Mouse (Mus musculus) v-Abl transformed pro-B cells (cell line): ENCODE results near the gene Tysnd1.

Experiments used
- in situ Hi-C, 2 experiments: fragments of 400-800 bp; cut with MboI; formaldehyde crosslinking; loops; one replicate each; pipeline ENCODE4 v1.15.1; 2025; ENCODE audit not compliant: unreplicated experiment in 2 of 2

Tysnd1 gene

DNA sequence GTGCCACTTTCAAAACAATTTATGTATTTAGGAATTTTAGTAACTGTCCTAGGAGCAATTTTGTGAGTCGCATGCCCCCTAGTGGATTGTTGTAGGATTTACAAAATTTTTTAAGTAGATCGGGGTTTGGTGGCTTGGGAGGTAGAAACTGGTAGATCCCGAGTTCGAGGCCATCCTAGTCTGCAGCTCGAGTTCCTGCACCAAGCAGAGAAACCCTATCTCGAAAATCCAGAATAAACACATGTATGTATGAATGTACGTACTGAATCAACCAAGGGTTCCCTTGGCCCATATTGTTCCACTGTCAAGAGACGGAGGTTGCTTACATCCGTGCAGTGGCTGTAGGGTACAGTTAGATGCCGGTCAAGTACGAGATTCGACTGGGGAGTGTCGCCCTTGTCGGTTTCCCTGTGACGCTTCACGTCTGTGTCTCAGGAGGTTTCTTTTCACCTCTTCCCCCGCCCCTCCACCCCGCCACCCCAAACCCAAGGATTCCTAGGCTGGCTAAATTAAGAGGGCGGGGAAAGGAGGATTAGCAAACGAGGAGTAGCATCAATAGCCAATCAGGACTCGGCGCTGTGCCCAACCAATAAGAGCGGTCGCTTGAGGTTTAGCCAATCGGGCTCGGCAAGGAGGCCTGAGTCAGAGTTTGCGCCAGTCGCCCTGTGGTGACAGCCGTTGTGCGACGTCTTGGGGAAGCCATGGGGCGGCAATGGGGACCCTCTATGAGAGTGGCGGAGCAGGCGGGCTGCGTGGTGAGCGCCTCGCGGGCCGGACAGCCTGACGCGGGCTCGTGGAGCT is at the start of gene Tysnd1:
Gene Tysnd1 (plus strand): TSS at position 645 of the 801 bp plus-strand sequence.
- in situ Hi-C loops: loop anchor here (25.0 kb wide), 3 partner anchors 767 to 1808 kb away; partner anchors contain the start of gene Dnajb12 (in 1 of the 2)

DNA sequence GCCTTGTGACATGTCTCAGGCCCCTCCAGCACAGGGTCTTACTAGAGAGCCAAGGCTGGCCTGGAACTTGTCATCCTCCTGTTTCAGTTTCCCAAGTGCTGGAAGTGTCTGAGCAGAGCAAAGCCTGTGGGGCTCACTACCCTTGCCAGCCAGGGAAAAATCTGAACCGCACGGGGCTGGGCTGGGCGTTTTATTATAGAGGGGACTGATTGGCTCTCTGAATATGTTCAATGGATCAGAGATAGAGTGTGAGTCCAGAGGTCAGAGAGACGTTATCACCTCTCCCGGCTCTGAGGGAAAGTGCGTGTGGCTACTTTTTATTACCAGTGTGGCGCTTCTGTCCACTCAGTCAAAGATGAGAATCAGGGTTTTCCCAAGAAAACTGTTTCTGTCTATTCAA is 48.8 kb upstream of the Tysnd1 start:
- in situ Hi-C loops: no loop called here

DNA sequence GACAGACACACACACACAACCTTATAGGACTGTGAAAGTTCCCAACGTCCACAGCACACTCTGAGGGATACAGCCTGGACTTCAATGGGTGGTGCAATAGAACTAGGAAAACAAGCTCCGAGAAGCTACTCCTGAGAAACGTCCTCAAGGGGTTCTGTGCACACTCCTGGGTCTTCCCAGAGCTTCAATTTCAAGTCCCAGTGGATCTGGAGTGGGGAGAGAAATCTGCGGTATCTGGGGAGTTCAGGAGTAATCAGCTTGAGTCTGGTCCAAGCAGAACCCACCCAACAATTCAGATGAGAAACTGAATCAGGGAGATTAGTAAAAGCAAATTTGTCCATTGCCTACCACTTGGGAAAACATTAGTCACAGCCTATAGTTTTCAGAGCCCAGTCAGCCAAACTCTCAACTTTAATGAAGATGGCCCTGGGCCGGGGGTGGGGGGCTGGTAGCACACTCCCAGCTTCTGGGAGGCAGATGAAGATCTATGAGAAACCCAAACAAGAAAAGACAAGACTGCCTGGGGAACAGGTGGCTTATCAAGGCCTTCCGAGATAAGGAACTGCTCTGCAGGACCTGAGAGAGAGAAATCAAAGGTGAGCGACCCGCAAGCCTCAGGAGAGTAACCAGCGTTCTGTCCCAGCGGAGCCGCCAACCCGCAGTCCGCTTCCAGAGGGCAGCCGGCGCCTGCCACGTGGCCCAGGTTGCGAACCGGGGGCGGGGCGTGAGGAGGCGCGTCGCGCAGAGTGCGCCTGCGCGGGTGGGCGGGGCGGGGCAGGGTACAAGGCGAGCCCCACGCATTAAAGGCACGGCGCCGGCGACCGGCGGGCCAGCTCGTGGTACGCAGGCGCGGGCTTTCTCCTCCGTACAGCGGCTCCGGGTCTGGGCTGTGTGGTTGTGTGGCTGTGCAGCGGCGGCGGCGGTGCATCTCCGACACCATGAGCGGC is 47.3 kb upstream of the Tysnd1 start, which contains the start of gene Ppa1:
Gene Ppa1 (plus strand): TSS at position 763 of the 947 bp plus-strand sequence.
- in situ Hi-C loops: no loop called here

DNA sequence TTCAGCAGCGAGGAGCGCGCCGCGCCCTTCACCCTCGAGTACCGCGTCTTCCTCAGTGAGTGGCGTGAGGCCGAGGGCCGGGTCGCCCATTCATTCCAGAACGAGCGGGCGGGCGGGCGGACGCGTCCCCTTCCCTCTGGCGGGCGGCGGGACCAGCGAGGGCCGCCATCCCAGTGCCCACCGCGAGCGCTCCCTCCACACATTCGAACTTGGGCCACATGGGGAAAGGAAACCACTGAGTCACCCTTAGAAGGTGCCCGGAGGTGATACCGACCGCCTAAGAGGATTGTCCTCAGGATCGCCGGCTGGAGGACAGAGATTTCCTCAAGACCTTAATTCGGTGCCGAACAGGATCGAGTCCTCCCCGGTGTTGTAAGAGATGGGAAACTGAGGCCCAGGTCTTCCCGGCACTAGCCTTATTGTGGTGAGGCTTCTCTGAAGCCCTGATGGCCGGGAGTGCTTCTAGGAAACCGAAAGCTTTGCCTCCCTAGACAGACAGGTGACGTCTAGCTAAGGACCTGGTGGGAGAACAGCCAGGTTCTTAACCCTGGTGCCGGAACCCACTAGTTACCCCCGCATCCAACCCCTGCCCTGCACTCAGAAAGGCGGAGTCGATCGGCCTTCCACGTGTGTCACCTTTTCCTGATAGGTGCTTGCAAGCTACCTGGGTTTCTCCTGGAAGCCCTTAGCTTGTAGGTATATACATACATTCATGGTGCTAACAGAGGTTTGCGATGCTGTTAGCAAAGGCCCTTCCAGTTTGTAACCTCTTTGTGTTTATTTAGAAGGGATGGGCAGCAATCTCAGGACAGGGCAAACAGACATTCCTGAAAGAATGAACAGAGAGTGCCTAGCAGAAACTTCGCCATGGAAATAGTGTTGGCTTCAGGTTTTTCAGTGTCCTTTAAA is 46.3 kb upstream of the Tysnd1 start:
- in situ Hi-C loops: no loop called here

DNA sequence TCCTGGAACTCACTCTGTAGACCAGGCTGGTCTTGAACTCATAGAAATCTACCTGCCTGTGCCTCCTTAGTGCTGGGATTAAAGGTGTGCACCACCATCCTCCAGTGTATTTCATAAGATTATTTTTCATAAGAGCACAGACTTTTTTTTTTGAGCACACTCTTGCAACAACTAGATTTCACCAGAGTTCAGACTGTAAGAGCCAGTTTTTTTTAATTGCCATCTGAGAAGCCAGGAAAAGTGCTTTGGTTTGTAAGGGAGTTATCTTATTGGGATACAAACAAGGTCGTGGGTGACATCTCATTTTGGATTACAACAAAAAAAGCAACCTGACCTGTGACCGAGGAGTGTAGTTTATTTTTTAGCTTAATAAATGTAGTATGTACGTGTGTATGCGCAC is 41.2 kb upstream of the Tysnd1 start:
- in situ Hi-C loops: no loop called here

DNA sequence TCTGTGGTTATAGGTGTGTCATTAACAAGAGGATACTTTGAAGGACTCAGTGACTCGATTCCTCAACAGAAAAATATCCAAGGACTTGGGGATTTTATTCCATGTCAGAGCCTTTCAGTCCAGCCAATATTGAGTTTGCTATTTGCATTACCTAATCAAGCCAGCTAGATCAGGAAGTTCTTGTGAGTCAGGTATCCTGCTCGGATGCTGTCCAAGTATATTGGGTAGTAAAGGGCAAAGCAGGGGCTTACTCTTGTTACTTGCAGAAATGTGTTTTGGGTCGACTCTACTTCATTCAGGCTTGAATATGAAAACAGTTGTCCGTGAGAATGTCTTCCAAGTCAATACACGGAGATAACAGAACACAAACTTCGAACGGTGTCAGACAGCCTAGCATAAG is 40.6 kb upstream of the Tysnd1 start:
- in situ Hi-C loops: loop anchor here (5.0 kb wide), 3 partner anchors 47 to 457 kb away; no protein-coding TSS in a partner anchor

DNA sequence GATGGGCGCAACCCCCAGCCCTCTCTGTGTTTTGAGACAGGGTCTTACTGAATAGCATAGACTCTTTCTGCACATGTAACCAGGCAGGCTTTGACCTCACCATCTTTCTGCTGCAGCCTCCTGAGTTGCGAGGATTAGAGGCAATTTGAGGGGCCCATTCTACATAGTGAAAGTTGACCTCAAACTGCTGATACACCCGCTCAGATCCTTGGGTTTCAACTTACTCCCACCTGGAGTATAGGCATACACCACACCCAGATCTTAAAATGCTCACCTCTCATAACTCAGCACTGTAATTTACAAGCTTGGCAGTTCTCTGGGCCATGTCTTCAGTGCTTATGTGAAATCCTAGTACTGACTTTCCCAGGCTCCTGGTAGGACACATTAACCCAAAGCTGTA is 40.1 kb upstream of the Tysnd1 start:
- in situ Hi-C loops: loop anchor here (5.0 kb wide), 3 partner anchors 48 to 458 kb away; no protein-coding TSS in a partner anchor

DNA sequence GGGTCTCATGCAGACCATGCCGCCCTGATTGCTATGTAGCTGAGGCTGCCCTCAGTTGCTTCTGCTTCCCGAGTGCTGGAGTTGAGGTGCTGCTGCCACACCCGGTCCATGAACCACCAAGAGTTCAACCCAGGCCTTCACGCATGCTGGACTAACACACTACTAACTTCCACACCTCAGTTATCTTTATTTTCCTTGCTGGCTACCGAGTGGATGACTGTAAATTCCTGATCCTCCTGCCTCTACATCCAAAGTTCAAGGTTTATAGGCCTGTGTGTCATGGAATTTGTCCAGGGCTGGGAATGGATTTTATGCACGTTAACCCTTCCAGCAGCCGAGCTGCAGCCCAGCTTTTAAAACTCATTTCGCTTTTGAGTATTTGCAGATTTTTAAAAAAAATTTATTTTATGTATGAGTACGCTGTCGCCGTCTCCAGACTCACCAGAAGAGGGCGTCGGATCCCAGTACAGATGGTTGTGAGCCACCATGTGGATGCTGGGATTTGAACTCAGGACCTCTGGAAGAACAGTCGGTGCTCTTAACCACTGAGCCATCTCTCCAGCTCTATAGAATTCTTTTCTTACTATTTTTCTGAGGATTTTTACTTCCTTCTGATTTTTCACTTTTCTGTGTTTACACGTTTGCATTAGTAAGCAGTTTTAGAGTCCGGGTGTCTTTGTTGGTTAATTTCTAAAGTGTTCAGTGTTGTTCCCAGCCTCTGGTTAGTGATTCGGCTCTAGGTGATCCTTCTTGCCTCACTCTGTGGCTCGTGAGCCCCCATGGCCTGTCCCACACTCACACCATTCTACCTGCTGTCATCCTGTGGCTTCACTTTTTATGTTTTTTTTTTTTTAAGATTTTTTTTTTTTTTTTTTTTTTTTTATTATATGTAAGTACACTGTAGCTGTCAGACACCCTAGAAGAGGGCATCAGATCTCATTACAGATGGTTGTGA is 38.1 kb upstream of the Tysnd1 start:
- in situ Hi-C loops: loop anchor here (5.0 kb wide), 3 partner anchors 50 to 460 kb away; no protein-coding TSS in a partner anchor

DNA sequence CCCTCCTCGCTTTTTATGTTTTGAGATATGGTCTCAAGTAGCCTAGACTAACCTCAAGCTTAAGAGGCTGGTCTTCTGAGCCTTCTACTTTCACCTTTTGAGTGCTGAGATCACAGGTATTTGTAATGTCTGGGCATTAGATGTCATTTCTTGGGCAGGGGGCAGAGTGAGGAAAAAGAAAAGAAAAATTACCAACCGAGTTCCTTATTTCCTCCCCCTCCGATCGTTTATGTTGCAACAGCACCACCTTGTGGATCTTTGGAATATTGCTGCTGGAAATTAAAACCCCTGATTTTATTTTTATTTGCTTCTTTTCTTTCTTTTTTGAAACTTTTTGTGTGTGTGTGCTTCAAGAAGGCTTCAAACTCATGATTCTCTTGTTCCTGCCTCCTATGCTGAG is 37.3 kb upstream of the Tysnd1 start:
- in situ Hi-C loops: loop anchor here (5.0 kb wide), 3 partner anchors 51 to 461 kb away; no protein-coding TSS in a partner anchor

DNA sequence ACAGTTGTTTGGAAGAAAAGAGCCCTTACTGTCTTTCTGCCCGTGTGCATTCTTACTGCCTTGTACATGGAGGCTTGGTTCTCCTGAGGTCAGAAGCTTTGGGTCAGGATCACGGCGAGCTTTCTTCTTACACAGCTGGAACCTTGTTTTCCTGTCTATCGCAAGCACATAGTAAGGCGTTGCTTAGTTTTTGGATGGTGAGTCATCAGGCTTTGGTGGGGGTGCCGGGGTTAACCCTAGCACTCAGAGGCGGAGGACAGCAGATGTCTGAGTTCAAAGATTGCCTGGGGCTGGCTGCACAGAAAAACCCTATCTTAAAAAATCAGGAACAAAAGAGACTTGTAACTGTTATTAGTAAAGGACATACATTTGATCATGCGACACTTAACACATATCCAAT is 33.4 kb upstream of the Tysnd1 start:
- in situ Hi-C loops: loop anchor here (5.0 kb wide), 2 partner anchors 195 to 465 kb away; no protein-coding TSS in a partner anchor

DNA sequence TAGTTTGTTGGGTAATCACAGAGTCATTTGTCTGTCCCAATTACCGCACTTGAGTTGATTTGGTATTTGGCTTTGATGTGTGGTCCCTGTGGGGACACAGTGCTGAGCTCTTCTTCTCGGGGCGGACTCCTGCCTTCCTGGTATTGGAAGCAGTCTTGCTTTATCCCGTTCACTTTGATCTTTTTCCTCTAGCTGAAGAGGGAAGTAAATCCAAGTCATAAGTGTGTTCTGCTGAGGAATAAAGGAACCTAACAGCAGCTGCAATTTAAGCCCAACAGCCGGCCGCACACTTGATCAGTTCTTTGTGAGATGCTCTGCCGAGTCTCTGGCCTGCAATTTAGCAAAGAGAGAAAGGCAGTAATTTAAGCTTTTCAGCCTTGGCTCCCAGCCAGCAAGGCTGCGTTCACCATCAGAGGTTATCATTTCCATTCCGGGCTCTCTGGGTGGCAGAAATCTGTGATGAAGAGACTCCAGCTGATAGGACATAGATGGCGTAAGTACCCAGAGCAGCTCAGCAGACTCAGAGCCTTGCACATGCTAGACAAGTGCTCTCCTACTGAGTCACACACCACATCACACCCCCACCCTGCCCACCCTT is 32.8 kb upstream of the Tysnd1 start:
- in situ Hi-C loops: loop anchor here (5.0 kb wide), 2 partner anchors 195 to 465 kb away; no protein-coding TSS in a partner anchor

DNA sequence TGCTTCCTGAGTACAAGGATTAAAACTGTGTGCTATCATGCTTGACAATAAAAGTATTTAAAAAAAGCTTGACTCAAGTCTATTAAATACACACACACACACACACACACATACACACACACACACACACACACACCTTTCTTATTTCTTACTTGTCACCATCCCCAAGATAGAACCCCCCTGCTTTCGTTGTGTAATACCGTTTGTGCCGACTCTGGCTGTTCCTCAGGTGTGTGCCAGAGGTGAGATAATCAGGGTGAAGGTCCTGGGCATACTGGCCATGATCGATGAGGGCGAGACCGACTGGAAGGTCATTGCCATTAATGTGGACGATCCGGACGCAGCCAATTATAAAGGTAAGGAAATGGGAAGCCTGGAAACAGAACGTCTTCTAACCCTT is 30.2 kb upstream of the Tysnd1 start:
- in situ Hi-C loops: no loop called here

DNA sequence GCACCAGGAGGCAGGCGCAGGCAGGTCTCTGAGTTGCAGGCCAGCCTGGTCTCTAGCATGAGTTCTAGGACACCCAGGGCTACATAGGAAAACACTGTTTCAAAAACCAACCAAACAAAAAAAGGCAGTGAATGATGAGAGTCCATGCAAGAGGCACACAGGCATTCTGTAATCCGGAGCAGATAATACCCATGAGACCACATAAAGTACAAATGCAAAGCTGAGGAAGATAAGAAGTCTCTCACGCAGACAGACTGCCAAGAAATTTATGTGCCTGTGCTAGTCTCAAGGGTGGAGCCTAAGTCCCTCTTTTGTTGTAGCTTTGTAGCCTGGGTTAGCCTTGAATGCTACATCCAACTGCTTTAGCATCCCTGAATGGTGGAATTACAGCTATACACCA is 29.7 kb upstream of the Tysnd1 start:
- in situ Hi-C loops: no loop called here

DNA sequence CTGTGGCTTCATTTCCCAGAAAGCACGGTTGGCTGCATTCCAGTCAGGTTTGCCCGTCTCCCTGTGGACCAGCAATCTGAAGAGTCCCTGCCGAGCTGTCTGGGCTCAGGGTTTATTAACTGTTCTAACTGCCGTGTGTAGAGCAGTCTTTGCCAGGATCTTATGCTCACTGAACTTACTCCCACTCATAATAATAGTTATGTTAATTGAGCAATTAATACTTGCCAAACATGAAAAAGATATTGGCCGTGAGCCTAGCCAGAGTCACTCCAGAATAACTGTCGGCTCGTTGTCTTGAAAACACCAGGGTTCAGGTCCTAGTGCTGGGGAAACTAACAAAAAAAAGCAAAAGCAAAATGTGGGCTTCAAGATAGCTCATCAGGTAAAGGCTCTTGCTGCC is 26.0 kb upstream of the Tysnd1 start:
- in situ Hi-C loops: no loop called here

DNA sequence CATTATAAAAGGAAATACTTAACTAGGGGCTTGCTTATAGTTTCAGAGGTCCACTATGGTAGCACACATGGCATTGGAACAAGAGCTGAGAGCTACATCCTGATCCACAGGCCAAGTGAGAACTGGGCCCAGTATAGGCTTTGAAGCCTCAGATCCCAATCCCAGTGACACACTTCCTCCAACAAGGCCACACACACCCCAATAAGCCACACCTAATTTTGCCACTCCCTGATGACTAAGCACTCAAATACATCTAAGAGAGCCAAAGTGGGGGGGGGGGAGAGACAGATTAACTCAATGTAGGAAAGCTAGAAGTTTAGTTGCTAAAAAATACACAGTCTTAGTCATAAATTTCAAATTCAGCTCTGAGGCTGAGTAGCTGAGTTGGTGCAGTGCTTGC is 25.4 kb upstream of the Tysnd1 start:
- in situ Hi-C loops: no loop called here

DNA sequence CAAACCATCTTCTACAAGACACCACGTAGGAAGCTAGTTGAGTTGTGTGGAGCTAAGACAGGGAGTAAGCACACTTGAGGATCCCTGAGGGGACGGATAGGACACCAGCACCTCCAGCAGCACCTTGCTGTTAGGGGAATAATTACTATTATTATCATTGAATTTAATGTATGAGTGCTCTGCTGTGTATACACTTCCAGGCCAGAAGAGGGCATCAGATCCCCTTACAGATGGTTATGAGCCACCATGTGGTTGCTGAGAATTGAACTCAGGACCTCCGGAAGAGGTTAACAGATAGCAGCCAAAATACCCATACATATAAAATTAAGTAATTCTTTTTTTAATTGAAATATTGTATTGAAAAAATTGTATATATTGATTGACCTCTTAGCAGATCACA is 24.6 kb upstream of the Tysnd1 start:
- in situ Hi-C loops: no loop called here

DNA sequence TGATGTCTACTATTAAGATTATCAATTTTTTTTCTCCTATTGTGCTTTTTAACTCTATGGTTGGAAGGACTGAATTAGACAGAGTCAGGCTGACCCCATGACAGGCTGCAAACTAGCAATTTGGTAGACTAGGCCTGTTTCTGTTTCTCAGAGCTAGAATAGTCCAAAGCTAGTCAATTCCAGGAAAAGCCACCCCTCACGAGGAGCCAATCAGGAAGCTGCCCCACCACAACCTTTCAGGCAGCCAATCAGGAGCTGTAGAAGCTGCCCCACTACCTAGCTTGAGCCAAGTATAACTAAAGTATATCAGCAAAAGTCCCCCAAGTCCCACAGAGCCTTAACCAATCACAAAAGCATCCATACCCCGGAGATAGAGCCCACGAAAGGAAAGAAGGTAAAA is 19.4 kb upstream of the Tysnd1 start:
- in situ Hi-C loops: loop anchor here (25.0 kb wide), 3 partner anchors 786 to 1789 kb away; partner anchors contain the start of gene Dnajb12 (in 1 of the 2)

DNA sequence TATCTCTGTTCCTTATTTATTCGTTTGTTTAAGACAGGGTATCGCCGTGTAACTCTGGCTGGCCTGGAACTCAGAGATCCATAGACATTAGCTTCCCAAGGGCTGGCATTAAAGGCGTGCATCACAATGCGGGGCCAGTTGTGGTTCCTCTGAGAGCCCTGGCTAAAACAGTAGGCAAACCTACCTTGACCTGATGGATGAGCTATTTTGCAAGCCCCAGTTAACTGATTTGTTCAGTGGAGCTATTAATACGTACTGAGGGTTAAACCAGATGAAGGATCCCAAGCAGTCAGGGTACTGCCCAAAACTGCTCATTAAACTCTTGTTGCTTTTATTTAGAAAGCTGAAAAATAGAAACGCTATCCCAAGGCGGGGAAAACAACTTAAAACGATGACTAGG is 15.8 kb upstream of the Tysnd1 start:
- in situ Hi-C loops: loop anchor here (25.0 kb wide), 3 partner anchors 783 to 1792 kb away; partner anchors contain the start of gene Dnajb12 (in 1 of the 2)
